Mouse (Mus musculus): ENCODE results near the gene Ccr6. TPM values are rescaled to one million over a fixed set of nuclear protein-coding genes. Genes with fewer than 3 reads are reported as not detected.

Ccr6 gene
- polyA plus RNA-seq, 1 experiment from 2014 or later: not detected

- WGBS: 92% methylated on average over 5 of the region's 5 CpGs
- H3K9ac ChIP-seq (replicated peaks; ENCODE audit: low read length): no peak overlapping the region
- no peak overlapping the region for H3K27ac ChIP-seq (replicated peaks; ENCODE audit: low read depth, low read length)
- DNase-seq (ENCODE audit: low spot score) (no peak), ATAC-seq (replicated peaks; ENCODE audit: insufficient number of reproducible peaks, low FRiP score, low TSS enrichment, low read depth) (no peak)
- no peaks in the 10 kb centered on the region for H3K27me3 ChIP-seq (ENCODE audit: control insufficient read depth, insufficient read depth, low read length)
- no peak overlapping the region for H3K4me3 ChIP-seq (ENCODE audit: low read depth, low read length)
- H3K4me1 ChIP-seq (ENCODE audit: control insufficient read depth, insufficient read depth, low read length): no peaks in the 10 kb centered on the region
- no peaks in the 10 kb centered on the region for H3K36me3 ChIP-seq (replicated peaks; ENCODE audit: control insufficient read depth, insufficient read depth, low read depth, low read length)
- H3K4me2 ChIP-seq (ENCODE audit: low read depth, low read length): no peak overlapping the region
- no peaks in the 10 kb centered on the region for H3K9me3 ChIP-seq (replicated peaks; ENCODE audit: control insufficient read depth, low read length)
Measured at GRCm38 (mm10) chr17:8206691-8207090, 29.2 kb upstream of the Ccr6 start.

- Histone ChIP-seq H3K4me1 (ENCODE audit: control insufficient read depth, insufficient read depth, low read length) (no peaks in the 10 kb centered on the region), H3K4me3 (ENCODE audit: low read depth, low read length) (no peak overlapping the region), H3K9ac (replicated peaks; ENCODE audit: low read length) (no peak overlapping the region), H3K27ac (replicated peaks; ENCODE audit: low read depth, low read length) (no peak overlapping the region), H3K36me3 (replicated peaks; ENCODE audit: control insufficient read depth, insufficient read depth, low read depth, low read length) (no peaks in the 10 kb centered on the region), H3K27me3 (ENCODE audit: control insufficient read depth, insufficient read depth, low read length) (no peaks in the 10 kb centered on the region), H3K4me2 (ENCODE audit: low read depth, low read length) (no peak overlapping the region), H3K9me3 (replicated peaks; ENCODE audit: control insufficient read depth, low read length) (no peaks in the 10 kb centered on the region)
- DNase-seq (ENCODE audit: low spot score): no peak
- WGBS: 85% methylated on average over 2 of the region's 2 CpGs
- ATAC-seq (replicated peaks; ENCODE audit: insufficient number of reproducible peaks, low FRiP score, low TSS enrichment, low read depth): no peak
Measured at GRCm38 (mm10) chr17:8209696-8210095, 26.1 kb upstream of the Ccr6 start.

DNA sequence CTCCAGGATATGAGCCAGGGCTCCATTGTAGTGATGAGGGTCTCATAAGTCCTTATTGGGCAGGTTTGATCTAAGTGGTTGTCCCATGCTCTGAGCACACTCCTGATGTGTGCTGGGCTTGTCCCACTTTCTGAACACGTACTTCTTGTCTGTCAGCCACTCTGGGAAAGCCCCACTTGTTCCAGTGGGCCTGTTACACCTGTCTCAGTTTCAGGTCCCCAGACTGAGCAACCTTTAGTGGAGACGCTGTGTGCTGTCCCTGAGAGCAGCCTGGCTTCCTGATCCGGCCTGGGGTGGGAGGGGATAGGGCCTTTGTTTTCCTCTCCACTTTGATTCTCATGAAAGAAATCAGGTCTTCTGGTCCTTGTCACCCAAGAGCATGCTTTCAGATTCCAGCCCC lies 25.7 kb upstream of the Ccr6 start:
- Histone ChIP-seq H3K4me1 (ENCODE audit: control insufficient read depth, insufficient read depth, low read length) (no peaks in the 10 kb centered on the region), H3K9me3 (replicated peaks; ENCODE audit: control insufficient read depth, low read length) (no peaks in the 10 kb centered on the region), H3K27me3 (ENCODE audit: control insufficient read depth, insufficient read depth, low read length) (no peaks in the 10 kb centered on the region), H3K9ac (replicated peaks; ENCODE audit: low read length) (no peak overlapping the region), H3K36me3 (replicated peaks; ENCODE audit: control insufficient read depth, insufficient read depth, low read depth, low read length) (no peaks in the 10 kb centered on the region), H3K4me3 (ENCODE audit: low read depth, low read length) (no peak overlapping the region), H3K27ac (replicated peaks; ENCODE audit: low read depth, low read length) (no peak overlapping the region), H3K4me2 (ENCODE audit: low read depth, low read length) (no peak overlapping the region)
- 65% methylated on average over 3 of the region's 3 CpGs for WGBS
- ATAC-seq (replicated peaks; ENCODE audit: insufficient number of reproducible peaks, low FRiP score, low TSS enrichment, low read depth): no peak
- DNase-seq (ENCODE audit: low spot score): no peak

- Histone ChIP-seq H3K36me3 (replicated peaks; ENCODE audit: control insufficient read depth, insufficient read depth, low read depth, low read length) (no peaks in the 10 kb centered on the region), H3K27ac (replicated peaks; ENCODE audit: low read depth, low read length) (no peak overlapping the region), H3K4me3 (ENCODE audit: low read depth, low read length) (no peak overlapping the region), H3K9ac (replicated peaks; ENCODE audit: low read length) (no peak overlapping the region), H3K9me3 (replicated peaks; ENCODE audit: control insufficient read depth, low read length) (no peaks in the 10 kb centered on the region), H3K27me3 (ENCODE audit: control insufficient read depth, insufficient read depth, low read length) (no peaks in the 10 kb centered on the region), H3K4me1 (ENCODE audit: control insufficient read depth, insufficient read depth, low read length) (no peaks in the 10 kb centered on the region), H3K4me2 (ENCODE audit: low read depth, low read length) (no peak overlapping the region)
- WGBS: 83% methylated on average over 10 of the region's 10 CpGs
- DNase-seq (ENCODE audit: low spot score): no peak
- ATAC-seq (replicated peaks; ENCODE audit: insufficient number of reproducible peaks, low FRiP score, low TSS enrichment, low read depth): no peak
Measured at GRCm38 (mm10) chr17:8210675-8211074, 25.2 kb upstream of the Ccr6 start.

DNA sequence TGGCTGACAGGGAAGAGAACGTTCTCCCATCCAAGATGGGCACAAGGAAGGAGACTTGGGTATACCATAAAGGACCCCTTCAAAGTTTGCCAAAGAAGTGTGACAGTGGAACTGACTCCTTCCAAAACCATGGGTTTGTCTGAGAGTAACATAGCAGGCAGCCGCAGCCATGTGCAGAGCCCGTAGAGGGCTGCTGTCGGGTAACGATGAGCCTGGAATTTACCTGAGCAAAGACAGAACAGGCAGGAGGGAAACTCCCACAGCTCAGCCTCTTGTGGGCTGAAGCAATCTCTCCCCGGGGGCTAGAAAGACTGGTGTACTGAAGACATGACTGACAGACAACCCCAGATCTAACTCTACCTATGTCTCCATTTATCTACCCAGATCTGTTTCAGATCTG lies 24.4 kb upstream of the Ccr6 start:
- H3K4me1 ChIP-seq (ENCODE audit: control insufficient read depth, insufficient read depth, low read length): no peaks in the 10 kb centered on the region
- H3K4me2 ChIP-seq (ENCODE audit: low read depth, low read length): no peak overlapping the region
- H3K4me3 ChIP-seq (ENCODE audit: low read depth, low read length): no peak overlapping the region
- no peak overlapping the region for H3K9ac ChIP-seq (replicated peaks; ENCODE audit: low read length)
- H3K27me3 ChIP-seq (ENCODE audit: control insufficient read depth, insufficient read depth, low read length): no peaks in the 10 kb centered on the region
- H3K9me3 ChIP-seq (replicated peaks; ENCODE audit: control insufficient read depth, low read length): no peaks in the 10 kb centered on the region
- ATAC-seq (replicated peaks; ENCODE audit: insufficient number of reproducible peaks, low FRiP score, low TSS enrichment, low read depth) (no peak), DNase-seq (ENCODE audit: low spot score) (no peak)
- H3K36me3 ChIP-seq (replicated peaks; ENCODE audit: control insufficient read depth, insufficient read depth, low read depth, low read length): no peaks in the 10 kb centered on the region
- no peak overlapping the region for H3K27ac ChIP-seq (replicated peaks; ENCODE audit: low read depth, low read length)
- WGBS: 86% methylated on average over 6 of the region's 6 CpGs

DNA sequence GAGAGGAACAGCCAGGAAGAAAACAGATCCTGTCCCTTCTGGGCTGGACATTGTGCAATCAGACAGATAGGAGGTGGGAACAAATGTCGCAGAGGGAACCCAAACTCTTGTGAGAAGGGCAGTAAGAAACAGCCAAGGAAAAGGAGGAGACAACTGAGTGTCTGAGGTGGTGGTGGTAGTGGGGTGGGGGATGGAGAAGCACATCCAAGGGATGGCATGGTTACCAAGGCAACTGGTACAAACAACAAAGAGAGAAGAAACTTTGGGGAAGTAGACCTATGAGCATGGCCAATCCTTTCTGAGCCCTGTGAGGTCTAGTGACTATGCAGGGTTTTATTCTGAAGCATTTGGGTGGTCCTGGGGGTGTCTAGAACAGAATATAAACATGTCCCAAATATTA lies 21.5 kb upstream of the Ccr6 start:
- Histone ChIP-seq H3K4me1 (ENCODE audit: control insufficient read depth, insufficient read depth, low read length) (no peaks in the 10 kb centered on the region), H3K4me3 (ENCODE audit: low read depth, low read length) (no peak overlapping the region), H3K9me3 (replicated peaks; ENCODE audit: control insufficient read depth, low read length) (no peaks in the 10 kb centered on the region), H3K9ac (replicated peaks; ENCODE audit: low read length) (no peak overlapping the region), H3K27me3 (ENCODE audit: control insufficient read depth, insufficient read depth, low read length) (no peaks in the 10 kb centered on the region), H3K36me3 (replicated peaks; ENCODE audit: control insufficient read depth, insufficient read depth, low read depth, low read length) (no peaks in the 10 kb centered on the region), H3K4me2 (ENCODE audit: low read depth, low read length) (no peak overlapping the region), H3K27ac (replicated peaks; ENCODE audit: low read depth, low read length) (no peak overlapping the region)
- DNase-seq (ENCODE audit: low spot score) (no peak), ATAC-seq (replicated peaks; ENCODE audit: insufficient number of reproducible peaks, low FRiP score, low TSS enrichment, low read depth) (no peak)
- WGBS: 91% methylated on average over 1 of the region's 1 CpGs

DNA sequence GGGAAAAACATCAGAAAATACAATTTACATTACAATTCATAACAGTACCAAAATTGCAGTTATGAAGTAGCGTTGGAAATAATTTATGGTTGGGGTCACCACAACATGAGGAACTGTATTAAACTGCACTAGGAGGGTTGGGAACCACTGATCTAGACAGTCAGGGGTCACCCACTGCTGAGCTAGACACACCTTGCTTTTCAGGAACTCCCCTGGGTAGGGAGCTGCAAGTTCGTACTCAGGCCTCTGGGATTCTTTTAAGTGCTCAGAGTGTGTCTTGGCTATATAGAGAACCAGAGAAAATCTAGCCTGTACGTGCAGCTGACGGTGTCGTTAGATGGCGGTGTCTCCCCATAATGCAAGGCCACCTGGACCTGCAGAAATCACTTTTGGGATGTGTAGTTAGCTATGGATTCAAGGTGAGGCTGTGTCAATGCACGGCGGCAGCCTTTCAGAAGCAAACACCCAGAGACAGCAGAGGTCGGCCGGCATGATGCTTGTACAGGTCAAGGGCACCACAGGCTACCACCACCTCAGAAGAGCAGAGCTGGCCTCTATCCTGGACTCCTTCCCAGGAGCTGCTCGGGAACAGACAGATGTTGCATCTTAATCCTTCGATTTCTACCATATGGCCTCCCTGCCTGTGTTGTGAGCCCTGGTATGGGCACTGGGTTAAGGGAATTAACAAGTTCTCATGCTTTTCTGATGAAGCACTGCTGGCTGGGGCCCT lies 20.7 kb upstream of the Ccr6 start:
- Histone ChIP-seq H3K4me3 (ENCODE audit: low read depth, low read length) (no peak overlapping the region), H3K27ac (replicated peaks; ENCODE audit: low read depth, low read length) (no peak overlapping the region), H3K9ac (replicated peaks; ENCODE audit: low read length) (no peak overlapping the region), H3K4me1 (ENCODE audit: control insufficient read depth, insufficient read depth, low read length) (no peaks in the 10 kb centered on the region), H3K27me3 (ENCODE audit: control insufficient read depth, insufficient read depth, low read length) (no peaks in the 10 kb centered on the region), H3K9me3 (replicated peaks; ENCODE audit: control insufficient read depth, low read length) (no peaks in the 10 kb centered on the region), H3K36me3 (replicated peaks; ENCODE audit: control insufficient read depth, insufficient read depth, low read depth, low read length) (no peaks in the 10 kb centered on the region), H3K4me2 (ENCODE audit: low read depth, low read length) (no peak overlapping the region)
- WGBS: 89% methylated on average over 12 of the region's 12 CpGs
- ATAC-seq (replicated peaks; ENCODE audit: insufficient number of reproducible peaks, low FRiP score, low TSS enrichment, low read depth): no peak
- no peak for DNase-seq (ENCODE audit: low spot score)

- H3K27ac ChIP-seq (replicated peaks; ENCODE audit: low read depth, low read length): no peak overlapping the region
- no peaks in the 10 kb centered on the region for H3K4me1 ChIP-seq (ENCODE audit: control insufficient read depth, insufficient read depth, low read length)
- WGBS: 96% methylated on average over 10 of the region's 10 CpGs
- H3K27me3 ChIP-seq (ENCODE audit: control insufficient read depth, insufficient read depth, low read length): no peaks in the 10 kb centered on the region
- no peaks in the 10 kb centered on the region for H3K36me3 ChIP-seq (replicated peaks; ENCODE audit: control insufficient read depth, insufficient read depth, low read depth, low read length)
- H3K4me2 ChIP-seq (ENCODE audit: low read depth, low read length): no peak overlapping the region
- H3K9me3 ChIP-seq (replicated peaks; ENCODE audit: control insufficient read depth, low read length): no peaks in the 10 kb centered on the region
- H3K9ac ChIP-seq (replicated peaks; ENCODE audit: low read length): no peak overlapping the region
- ATAC-seq (replicated peaks; ENCODE audit: insufficient number of reproducible peaks, low FRiP score, low TSS enrichment, low read depth) (no peak), DNase-seq (ENCODE audit: low spot score) (no peak)
- H3K4me3 ChIP-seq (ENCODE audit: low read depth, low read length): no peak overlapping the region
Measured at GRCm38 (mm10) chr17:8223225-8223624, 12.6 kb upstream of the Ccr6 start.
